Mouse (Mus musculus) urinary bladder, adult 18-20 months (tissue): ENCODE measurements at regions not wholly inside any gene's neighbourhood (a gene's known extent, or its start where the extent isn't known, plus 50 kb on each side); places are given as distances from the start of the nearest gene placed in this dataset.

Experiments
- DNase-seq, 2 experiments: peaks; one replicate each; pipeline ENCODE4 v3.0.0; 2022; ENCODE audit warnings: low spot score in 2 of 2, mixed read lengths in 2 of 2

DNA sequence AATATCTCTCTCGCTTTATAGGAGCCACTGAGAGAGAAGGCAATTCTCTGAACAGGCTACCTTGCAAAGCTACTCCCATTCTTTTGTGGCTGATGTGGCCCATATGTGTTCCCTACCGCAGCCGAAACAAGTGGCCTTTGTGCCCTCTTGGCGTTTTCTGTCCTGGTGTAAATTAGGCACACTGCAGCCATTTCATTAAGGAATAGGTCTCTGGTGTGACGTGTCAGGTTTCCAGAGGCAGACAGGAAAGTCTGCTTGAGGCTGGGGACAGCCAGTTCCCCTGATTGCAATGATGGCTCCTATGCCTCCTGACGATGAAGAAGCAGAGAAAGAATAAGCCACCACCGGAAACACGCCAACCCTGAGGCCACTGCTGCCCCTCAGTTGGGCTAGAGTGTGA lies 59.3 kb upstream of the Bcor start:
- no peak for DNase-seq

DNA sequence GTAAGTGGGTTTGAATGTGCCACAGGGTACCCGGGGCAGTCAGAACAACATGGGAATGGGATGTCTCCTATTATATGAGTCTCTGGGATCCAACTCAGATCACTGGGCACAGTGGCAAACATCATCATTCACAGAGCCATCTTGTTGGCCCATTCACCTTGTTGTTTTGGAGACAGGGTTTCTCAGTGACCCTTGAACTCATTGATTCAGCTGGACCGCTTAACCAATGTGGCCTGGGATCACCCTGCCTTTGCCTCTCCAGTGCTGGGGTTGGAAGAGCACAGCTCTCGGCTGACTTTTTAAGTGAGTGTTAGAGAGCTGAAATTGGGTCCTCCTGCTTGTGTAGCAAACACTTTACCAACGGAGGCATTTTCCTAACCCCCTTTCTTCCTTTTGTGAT lies 64.2 kb upstream of the Bcor start:
- DNase-seq, result no peak

DNA sequence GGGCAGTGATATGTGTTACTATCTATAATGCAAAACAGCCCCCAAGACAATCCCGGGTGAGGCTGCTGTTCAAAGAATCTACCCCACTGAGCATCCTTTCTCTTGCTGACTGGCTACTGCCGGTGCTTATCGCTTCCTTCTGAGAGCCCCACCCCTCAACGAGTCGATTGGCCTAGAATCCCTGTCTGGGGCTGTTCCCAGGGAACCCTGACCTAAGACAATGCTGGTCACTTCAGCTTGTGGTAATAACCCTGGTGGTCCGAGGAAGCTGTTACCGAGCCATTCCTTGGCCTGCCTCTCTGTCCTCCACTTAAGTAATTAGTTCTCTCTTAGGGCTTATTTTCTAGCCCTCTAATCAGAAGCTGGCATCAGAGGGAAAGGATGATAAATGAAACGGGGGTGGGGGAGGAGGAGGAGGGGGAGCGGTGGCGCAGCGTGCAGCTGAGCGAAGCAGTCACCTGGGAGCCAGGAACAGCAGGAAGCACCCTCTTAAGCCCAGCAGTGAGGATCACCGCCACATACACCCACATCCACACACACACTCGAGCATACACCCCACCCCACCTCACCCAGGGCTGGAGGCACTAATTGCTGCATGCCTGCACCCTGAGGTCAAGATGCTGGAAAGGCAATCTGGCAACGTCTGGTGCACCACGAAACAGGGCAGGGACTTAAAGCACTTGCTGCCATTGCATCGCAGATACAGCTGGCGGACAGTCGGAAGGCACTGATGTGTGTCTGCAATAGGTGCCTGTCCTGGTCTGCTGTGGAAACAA lies 65.1 kb upstream of the Bcor start:
- DNase-seq, result no peak

DNA sequence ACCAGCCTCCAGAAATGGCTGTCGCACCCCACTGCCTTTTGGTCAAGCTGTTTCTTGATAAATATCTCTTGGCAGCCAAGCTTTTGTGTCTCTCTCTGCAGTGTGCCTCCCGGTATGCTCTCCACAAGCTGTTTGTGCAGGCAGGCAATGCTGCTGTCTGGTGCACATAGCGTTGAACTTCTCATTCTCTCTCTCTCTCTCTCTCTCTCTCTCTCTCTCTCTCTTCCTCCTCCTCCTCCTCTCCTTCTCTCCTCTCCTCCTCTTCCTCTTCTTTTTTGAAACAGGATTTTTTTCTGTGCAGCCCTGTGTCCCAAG lies 65.7 kb upstream of the Bcor start:
- DNase-seq, result no peak

DNA sequence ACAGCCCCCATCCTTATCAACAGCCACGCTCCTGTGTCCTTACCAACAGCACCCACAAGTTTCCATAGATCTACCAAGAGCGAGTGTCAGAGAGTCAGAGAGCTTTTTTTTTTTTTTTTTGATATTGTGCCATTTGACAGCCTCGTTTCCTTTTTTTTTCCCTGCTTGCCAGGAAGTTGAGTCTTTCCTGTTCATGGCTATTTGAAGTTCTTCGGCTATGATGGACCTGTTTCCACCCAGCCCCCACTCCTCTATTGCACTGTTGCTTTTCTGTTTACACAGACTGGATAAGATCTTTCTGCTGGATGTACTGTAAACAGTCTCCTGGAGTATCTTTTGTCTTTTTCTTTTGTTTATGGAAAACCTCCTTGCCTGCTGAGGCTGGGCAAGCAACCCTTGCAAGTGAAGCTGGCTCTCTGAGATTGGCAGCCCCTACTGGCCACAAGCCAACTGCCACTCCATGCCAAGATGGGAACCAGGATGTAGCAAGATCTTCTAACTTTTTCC lies 80.4 kb upstream of the Bcor start:
- DNase-seq, result no peak

DNA sequence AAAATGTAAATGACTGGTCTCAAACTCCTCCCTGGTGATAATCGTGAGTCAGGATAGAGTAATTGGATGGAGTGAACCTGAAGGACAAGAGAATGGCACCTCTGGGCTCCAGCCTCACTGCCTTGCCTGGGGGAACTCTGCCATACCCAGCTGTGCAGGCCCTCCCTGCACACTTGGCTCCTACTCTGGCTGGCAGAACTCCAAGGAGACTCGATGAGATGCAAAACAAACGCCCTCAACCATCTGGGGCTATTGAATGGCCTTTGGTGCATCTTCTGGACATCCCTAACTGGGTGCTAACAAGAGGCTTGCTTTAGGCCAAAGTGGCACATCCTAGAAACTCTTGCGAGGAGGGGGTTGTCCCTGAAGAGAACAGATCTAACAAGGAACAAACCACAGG lies 81.6 kb upstream of the Bcor start:
- DNase-seq, result no peak

DNA sequence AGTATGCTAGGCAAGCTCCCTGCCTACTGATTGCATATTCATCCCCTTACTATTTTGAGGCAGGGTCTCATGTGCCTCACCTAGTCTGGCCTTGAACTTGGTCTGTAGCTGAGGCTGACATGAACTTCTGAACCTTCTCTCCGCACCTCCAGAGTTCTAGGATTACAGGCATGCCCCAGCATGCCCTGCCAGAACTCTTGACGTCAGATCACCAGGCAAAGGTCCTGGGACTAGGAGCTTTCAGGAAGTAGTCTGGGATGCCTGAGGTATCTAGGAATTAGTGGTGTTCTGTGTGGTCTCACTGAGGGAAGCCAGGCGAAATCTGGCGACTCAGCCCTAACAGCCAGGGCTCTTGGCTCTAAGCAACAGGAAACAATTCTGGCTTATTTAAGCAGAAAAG lies 88.9 kb upstream of the Bcor start:
- DNase-seq, result no peak

DNA sequence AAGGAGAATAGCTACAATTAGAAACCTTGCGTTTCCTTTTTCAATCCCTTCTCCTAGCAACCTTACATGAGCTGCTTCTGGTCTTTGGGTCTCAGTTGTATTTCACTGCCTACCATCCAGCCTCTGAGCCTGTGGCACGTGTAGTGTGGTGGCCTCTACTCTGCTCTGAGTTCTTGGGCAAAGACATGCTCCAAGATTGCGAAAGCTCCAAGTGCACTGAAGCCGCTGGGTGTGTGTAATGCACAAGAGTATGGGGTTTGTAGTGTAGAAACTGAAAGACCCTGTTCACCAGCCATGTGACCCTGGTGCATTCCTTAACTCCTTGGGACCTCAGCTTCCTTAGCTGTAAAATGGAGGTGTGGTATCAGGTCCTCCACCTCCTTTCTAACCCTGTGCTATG lies 89.8 kb upstream of the Bcor start:
- DNase-seq, result no peak

DNA sequence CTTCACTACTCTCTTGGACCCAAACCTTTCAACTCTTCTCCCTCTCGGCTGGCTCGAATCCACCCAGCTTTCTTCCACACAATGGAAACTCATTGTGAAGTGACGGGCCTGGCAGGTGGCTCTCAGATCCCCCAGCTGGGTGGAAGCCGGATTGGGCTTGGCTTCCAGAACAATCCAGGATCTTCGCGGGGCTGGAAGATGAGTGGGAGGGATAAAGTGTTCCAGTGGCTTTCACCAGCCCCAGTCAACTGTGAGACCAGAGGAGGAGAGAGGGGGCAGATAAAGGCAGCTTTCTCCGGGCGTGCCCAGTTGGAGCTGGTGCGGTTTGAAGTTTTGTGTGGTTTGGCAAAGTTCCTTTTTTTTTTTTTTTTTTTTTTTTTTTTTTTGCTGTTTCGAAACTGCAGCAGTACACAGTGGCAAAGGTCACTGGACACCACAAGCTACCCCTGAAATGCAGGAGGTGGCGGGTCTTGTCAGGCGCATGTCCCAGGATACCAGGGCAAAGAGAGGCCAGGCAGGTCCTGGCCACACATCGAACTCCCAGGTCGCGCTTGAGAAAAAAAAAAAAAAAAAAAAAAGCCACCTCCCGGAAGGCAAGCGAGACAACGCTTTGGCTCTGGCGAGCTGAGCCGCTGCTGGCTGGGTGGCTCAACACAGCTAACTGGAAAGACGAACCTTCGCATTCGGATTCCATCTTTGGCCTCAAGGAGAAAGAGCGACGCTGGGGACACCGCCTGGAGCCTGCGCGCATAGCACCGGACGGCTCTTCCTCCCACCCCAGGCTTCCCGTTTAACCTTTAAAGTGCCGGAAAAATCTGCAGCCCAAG lies 91.9 kb upstream of the Bcor start:
- DNase-seq, result peak; percentile 8 to 35

DNA sequence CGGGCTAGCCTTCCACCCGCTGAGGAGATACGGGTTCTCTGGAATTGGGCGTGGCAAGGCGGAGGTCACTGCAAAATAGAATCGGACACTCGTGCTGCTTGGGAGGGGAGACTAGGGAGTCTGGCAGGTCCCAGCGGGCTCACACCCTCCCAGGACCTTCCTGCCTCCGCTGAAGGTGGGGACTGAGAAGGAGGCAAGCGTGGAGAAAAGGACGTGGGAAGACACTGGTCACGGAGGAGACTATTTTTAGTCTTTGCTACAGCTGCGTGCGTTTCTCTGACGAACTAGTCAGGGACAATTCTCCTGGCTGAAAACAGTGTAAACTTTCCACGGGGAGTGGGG lies 92.5 kb upstream of the Bcor start:
- peak in 1 of 2 experiments; percentile 36 for DNase-seq

DNA sequence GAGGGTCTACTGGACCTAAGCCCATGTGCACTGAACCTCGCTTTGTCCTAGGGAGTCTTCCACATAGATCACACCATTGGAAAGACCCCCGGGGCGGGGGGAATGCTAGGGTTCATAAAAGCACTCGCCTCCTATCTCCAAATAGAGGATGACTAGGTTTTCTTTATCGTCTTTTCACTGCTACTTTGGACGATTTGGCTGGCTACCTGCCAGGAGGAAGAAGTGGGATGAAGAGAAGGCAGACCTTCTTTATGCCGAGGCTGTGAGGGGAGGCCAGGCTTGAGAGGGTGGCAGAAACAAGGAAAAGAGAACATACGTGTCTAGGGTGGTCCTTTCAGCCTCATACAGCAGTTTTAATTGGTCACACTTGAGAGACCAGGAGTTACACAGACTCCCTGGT lies 96.6 kb upstream of the Bcor start:
- DNase-seq, result no peak

DNA sequence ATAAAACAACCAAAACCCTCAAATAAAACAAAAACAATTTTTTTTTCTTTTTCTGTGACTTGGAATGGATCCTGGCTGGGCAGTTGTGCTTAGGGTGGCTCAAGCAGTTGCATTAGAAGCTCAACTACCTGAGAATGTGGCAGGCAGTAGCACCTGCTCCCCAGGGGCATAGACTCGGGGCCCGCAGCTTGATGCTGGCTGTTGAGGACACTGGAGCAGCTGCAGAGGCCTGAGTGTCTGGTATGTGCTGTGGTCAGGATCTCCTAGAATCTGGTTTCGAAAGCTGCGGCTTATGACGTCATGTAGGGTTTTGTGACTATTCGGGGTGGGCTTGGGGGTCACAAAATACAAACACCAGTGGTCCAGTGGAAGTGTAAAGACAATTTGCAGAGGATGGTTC lies 103.7 kb upstream of the Bcor start:
- DNase-seq, result no peak

DNA sequence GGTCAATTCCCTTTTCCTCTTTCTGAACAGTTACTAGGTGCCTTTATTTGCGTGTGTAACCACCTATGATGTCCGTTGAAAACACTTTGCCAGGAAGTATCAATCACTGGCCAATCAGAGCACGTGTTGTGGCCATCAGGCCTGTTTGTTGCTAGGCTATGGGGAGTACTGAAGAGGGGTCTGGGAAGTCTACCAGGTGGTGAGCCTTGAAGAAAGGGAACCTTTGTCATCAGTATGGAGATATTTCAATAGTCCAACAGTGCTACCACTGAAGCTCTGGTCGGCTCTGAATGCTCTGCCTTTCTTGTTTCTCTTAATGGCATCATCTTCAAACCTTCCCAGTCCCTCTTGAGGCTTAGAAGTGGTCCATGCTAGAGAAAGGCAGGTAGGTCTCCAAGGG lies 124.6 kb upstream of the Bcor start:
- no peak for DNase-seq

DNA sequence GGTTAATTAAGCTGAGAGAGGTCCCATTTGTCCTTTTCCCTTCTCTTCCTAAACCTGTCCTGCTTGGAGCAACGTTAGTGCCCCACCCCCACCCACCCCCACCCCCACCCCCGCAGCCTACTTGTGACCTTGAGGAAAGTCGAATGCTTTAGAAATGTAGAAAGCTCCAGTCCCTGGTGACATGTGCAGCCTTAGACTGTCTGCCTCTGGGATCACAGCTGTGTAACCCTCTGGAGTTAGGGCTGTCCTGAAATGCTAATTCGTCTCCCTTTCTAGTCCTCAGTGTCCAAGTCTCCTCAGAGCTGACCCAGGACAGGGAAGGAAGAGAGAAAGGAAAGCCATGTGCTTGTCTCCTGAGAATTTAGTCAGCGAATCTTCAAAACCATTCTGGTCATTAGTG lies 125.0 kb upstream of the Bcor start:
- DNase-seq, result no peak

DNA sequence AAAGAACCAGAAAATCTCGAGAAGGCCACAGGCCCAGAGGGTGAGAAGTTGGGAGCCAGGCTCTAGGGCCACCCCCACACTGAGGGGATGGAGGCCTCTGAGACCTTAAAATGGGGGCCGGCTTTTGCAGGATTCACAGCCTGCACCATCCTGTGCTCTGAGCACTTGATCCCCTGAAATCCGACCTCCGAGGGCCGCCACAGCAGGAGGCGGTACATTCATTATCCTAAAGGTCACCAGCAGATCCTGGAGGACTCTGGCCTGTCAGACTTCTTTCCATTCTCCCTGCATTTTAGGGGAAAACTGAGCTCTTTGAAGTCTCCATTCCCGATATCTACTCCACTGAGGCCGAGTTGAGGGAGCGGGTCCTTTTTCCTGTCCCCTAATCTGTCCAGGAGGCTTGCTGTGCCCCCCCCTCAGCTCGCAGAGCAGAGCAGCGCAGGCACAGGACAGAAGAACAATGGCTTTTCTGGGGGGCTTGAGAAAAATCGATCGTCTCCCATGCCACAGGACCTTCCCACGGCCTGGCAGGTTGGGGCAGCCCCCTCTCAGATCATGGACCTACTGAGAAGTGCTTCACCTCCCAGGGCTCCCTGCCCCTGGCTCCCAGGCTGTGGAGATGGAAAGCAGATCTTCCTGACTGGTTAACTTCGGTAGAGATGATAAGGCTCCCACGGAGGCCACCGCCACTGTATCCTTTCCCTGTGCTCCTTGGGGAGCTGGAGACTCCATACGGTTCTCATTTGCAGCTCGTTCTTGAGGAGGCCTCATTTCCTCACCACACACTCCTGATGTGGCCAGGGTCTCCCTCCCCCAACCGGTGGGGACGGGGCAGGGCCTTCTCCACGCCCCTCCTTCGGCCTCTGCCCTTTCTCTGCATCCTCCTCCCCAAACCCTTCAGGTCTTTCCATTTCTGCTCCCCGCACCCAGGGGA lies 126.1 kb upstream of the Bcor start:
- DNase-seq, result no peak

DNA sequence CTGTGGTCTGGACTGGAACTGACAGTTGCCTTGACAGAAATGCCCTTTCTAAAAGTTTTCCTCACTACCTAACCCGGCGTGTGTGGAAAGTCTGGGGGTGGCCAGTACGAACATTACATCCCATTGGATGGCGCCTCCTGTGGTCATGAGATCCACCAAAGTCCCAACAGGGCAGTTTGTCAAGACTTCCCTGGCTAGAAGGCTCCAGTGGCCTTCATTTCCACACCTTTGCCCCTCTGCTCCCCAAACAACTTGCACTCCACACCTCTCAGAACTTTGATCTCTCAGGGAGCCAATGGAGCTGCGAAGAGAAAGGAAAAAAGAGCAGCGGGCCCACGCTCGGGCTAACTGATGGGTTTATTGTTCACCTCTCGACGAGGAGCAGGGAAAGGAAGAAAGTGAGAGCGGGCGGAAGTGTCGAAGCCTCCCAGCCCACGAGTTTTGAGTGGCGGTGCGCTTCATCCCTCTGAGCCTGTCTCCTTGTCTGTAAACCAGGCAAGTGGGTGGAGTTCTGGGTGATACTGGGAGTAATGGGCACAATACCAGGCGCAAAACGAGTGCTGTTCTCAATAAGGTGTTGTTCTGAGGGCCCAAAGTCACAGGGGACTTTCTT lies 126.9 kb upstream of the Bcor start:
- DNase-seq, result no peak

DNA sequence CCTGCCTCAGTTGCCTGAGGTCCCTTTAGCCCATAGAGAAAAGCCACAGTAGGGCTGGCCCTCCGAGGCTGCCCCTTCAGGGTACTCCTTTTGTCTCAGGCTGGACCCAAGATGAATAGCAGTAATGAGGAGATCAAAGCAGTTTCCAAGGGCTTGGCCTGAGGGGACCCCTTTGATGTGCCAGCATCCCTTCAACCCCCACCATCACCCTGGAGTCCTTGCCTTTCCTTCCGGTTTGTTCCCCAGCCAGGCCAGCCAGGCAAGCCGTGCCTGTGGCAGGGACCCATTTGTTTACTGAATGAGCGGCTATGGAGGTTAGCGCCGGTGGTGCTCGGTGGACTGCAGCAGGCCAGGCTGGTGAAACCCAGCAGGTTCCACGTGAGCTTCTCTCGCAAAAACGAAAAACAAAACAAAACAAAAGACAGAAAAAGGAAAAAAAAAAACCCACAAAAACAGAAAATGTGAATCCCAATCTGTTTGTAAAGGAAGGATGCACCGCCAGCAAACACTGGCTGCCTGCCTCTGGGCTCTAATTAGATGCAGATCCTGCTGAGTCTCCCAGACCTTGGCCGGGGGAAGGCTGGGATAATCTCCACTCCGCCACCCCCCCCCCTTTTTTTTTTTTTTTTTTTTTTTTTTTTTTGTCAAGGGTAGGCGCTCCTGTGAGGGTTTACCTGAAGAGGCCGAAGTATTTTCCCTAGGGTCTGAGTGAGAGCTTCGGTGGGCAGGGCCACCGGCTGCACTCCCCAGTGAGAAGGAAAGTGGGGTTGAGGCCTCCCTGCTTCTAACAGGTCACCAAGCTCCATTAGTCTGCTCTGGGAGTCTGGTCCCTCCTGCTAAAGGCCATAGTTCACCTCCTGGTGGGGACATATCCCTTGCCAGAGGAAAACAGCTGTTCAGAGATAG lies 127.8 kb upstream of the Bcor start:
- DNase-seq, result no peak

DNA sequence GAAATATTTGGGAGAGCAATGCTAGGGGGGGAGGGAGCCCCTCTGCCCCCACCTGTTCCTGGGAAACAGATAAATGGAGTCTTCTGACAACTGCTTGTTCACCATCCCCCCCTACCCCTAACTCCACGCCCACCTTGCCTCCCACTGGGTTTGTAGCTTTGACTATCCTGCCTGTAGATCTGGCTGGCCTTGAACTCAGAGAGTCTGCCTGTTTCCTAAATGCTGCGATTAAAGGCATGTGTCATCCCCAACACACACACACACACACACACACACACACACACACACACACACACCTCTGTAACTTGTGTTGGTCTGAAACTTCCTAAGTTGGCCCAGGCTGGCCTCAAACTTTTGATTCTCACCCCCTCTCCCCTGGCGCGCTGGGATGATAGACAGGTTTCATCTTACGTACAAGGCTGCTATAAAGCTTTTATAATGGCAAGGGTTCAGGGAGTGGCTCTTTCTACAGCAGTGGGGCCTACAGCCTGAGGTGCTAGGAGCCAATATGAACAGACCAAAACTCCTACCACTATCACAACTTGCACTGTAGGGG lies 128.5 kb upstream of the Bcor start:
- no peak for DNase-seq

DNA sequence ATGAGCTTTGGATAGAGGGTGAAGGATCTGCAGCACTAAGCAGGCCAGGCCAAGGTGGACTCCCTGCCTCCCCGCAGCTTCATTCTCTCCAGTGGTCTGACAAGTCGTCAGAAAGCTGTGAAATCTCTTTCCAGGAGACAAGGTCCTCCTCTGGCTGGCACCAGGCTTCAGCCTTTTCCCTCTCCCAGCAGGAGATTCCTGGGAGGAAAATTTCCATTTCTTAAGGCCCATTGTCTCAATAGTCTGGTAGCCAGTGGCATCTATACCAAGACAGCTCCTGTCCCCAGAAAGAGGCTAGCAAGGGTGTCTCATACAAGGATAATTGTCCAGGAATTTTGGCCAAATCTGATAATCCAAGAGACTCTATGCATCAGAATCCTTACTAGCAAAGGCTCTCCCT lies 133.0 kb upstream of the Bcor start:
- DNase-seq, result no peak

DNA sequence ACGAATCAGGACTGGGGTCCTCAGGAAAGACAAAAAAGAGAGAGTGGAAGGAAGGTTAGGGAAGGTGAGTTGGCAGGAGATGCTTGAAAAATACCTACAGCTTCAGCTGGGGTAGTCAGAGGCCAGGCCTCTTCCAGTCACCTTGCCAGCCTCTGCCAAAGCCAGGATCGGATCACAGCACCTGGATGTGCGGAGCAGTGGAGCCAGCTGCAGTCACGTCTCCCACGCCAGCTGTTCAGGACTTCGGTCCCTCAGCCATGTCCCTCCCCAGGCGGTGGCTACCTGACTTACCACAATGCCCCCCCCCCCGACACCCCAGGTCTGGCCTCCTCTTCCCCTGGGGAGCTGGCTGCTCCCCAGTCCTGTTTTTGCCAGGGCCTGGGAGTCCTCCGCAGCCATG lies 134.3 kb upstream of the Bcor start:
- no peak for DNase-seq

DNA sequence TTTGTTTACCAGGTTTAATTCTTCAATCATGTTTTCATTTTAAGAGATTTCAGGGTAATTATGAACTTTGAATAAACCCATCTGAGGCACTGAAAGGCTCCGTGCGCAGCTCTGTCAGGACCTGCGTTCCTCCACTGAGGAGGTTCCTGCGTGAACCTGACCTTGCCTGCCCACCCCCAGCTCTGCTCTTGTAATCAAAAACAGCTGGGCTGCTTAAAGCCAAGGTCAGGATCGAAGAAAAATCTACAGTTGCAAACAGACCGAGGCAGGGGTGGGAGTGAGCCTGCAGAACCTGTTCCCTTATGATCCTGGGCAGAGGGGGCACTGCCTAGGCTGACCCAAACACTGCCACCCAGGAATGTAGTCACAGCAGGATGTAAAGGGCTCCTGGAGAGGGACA lies 134.8 kb upstream of the Bcor start:
- DNase-seq, result no peak
